Mouse (Mus musculus) stomach, postnatal 0 days (tissue): ENCODE results near the gene Lhfpl3. TPM values are rescaled to one million over a fixed set of nuclear protein-coding genes. Genes with fewer than 3 reads are reported as not detected.

Experiments used
- ATAC-seq: fragments of 200-750 bp; cut with Nextera tagmentation; 2 replicates; pipeline ENCODE4 v1.8.0; 2017; ENCODE audit not compliant: low FRiP score, low TSS enrichment
- DNase-seq: peaks from one replicate; pipeline ENCODE4 v3.0.0-alpha.2; 2016; ENCODE audit warnings: low spot score
- H3K27ac ChIP-seq: fragments of 300-500 bp; sonication (generic); replicated peaks from 2 replicates; pipeline ENCODE4 v1.5.1; 2014; ENCODE audit warnings: mild to moderate bottlenecking, control low read depth
- H3K27me3 ChIP-seq: fragments of 300-500 bp; sonication (generic); 2 replicates; pipeline ENCODE4 v1.6.1; 2014; ENCODE audit warnings: low read length; ENCODE audit not compliant: control insufficient read depth, insufficient read depth
- H3K36me3 ChIP-seq: fragments of 300-500 bp; sonication (generic); 2 replicates; pipeline ENCODE4 v1.6.1; 2014; ENCODE audit warnings: low read length, mixed read lengths; ENCODE audit not compliant: control insufficient read depth, insufficient read depth
- H3K4me1 ChIP-seq: fragments of 300-500 bp; sonication (generic); replicated peaks from 2 replicates; pipeline ENCODE4 v1.6.1; 2014; ENCODE audit warnings: antibody characterized with exemption; ENCODE audit not compliant: control insufficient read depth, insufficient read depth
- H3K4me2 ChIP-seq: fragments of 300-500 bp; sonication (generic); replicated peaks from 2 replicates; pipeline ENCODE4 v1.6.1; 2014; ENCODE audit warnings: low read depth, mild to moderate bottlenecking, control low read depth, moderate library complexity
- H3K4me3 ChIP-seq: fragments of 300-500 bp; sonication (generic); 2 replicates; pipeline ENCODE4 v1.5.1; 2014; ENCODE audit warnings: low read depth, low read length, control low read depth
- H3K9ac ChIP-seq: fragments of 300-500 bp; sonication (generic); 2 replicates; pipeline ENCODE4 v1.6.1; 2014; ENCODE audit warnings: mild to moderate bottlenecking, low read length, control low read depth, mixed read lengths
- H3K9me3 ChIP-seq: fragments of 300-500 bp; sonication (generic); 2 replicates; pipeline ENCODE4 v1.6.1; 2016; ENCODE audit warnings: low read length; ENCODE audit not compliant: control insufficient read depth
- CTCF ChIP-seq: IDR thresholded peaks from 2 replicates; pipeline ENCODE4 v1.5.1; 2016; ENCODE audit warnings: antibody characterized with exemption, low read depth, mild to moderate bottlenecking, moderate library complexity
- EP300 ChIP-seq: optimal IDR thresholded peaks from 2 replicates; pipeline ENCODE3; 2016; ENCODE audit warnings: antibody characterized with exemption
- whole genome bisulfite sequencing: fragments of 180-500 bp; shearing (Covaris S2); extraction: QIAGEN DNeasy Blood & Tissue Kit; methylation state at CpG from one replicate; pipeline ENCODE4 v1.1.7; 2014; 5-methylcytosine and 5-hydroxymethylcytosine counted together
- polyA plus RNA-seq: library from polyadenylated mRNA; unstranded; fragments of >200 nt; fragmentation: Nextera tagmentation; extraction: Ambion mirVana; gene quantifications from 2 replicates; pipeline ENCODE4 v1.2.1, GENCODE M21; 2015

Gene Lhfpl3
- polyA plus RNA-seq, 1 experiment from 2014 or later: 0.23 TPM

GRCm38 (mm10) chr5:23219655-23220054, 473.8 kb downstream of the Lhfpl3 start:
- no peak for ATAC-seq
- Histone ChIP-seq H3K27me3 (no peaks in the 10 kb centered on the region), H3K4me3 (no peak overlapping the region), H3K36me3 (no peaks in the 10 kb centered on the region), H3K9ac (no peak overlapping the region), H3K9me3 (no peaks in the 10 kb centered on the region), H3K27ac (no peak overlapping the region), H3K4me1 (no peaks in the 10 kb centered on the region), H3K4me2 (no peak overlapping the region)
- 93% methylated on average over 1 of the region's 1 CpGs for WGBS
- DNase-seq: no peak
- TF ChIP-seq EP300 (no peak), CTCF (no peak)

- Histone ChIP-seq H3K36me3 (no peaks in the 10 kb centered on the region), H3K27ac (no peak overlapping the region), H3K9me3 (no peaks in the 10 kb centered on the region), H3K4me3 (peak overlapping the region; percentile 37), H3K4me2 (peak overlapping the region; percentile 52), H3K4me1 (no peaks in the 10 kb centered on the region), H3K9ac (no peak overlapping the region), H3K27me3 (no peaks in the 10 kb centered on the region)
- TF ChIP-seq EP300 (no peak), CTCF (peak; percentile 77)
- peak; percentile 56 for DNase-seq
- ATAC-seq: peak; percentile 45
- WGBS: 12% methylated on average over 14 of the region's 14 CpGs
Measured at GRCm38 (mm10) chr5:23224759-23225536, 479.1 kb downstream of the Lhfpl3 start.

DNA sequence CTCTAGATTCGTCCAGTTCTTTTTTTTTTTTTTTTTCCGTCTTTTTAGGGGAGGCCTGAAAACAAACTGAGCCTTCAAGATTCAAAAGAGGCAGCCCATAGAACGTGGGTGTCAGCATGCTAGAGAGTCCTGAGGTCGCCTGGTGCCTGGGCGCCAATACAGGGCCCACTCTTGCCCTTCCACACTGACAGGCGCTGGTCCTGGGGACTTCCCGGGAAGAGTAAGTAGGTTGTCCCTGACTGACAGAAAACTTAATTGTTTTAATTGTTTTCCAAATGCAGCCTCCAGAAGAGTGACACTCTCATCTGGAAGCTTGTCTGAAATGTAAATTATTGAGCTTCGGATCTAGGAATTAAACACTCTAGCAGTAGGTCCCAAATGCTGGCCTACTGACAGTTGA, 479.8 kb downstream of the Lhfpl3 start:
- H3K27ac ChIP-seq: no peak overlapping the region
- H3K4me1 ChIP-seq: no peaks in the 10 kb centered on the region
- H3K4me3 ChIP-seq: no peak overlapping the region
- WGBS: 28% methylated on average over 8 of the region's 8 CpGs
- ATAC-seq: no peak
- H3K4me2 ChIP-seq: no peak overlapping the region
- H3K9ac ChIP-seq: no peak overlapping the region
- no peak for DNase-seq
- no peaks in the 10 kb centered on the region for H3K27me3 ChIP-seq
- no peaks in the 10 kb centered on the region for H3K36me3 ChIP-seq
- TF ChIP-seq CTCF (no peak), EP300 (no peak)
- H3K9me3 ChIP-seq: no peaks in the 10 kb centered on the region

DNA sequence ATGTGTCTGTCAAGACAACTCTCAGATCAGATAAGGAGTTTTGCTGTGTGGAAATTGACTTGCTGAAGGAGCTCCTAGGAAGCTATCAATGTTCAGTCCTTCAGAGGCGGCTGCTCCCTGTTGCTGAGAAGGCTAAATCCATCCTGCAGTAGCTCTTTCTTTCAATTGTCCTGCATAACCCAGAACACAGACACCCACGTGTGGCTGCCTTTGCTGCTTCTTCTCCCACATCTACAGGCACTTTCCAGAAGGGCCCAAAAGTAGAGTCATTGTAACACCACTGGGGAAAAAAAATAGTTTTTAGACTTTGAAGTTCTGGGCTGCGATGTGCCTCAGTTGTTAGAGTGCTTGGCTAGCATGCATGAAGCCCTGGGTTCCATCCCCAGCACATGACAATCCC, 480.9 kb downstream of the Lhfpl3 start:
- H3K27ac ChIP-seq: no peak overlapping the region
- no peak overlapping the region for H3K9ac ChIP-seq
- no peaks in the 10 kb centered on the region for H3K4me1 ChIP-seq
- ATAC-seq (no peak), DNase-seq (no peak)
- H3K36me3 ChIP-seq: no peaks in the 10 kb centered on the region
- TF ChIP-seq EP300 (no peak), CTCF (no peak)
- no peak overlapping the region for H3K4me2 ChIP-seq
- WGBS: 70% methylated on average over 3 of the region's 3 CpGs
- no peak overlapping the region for H3K4me3 ChIP-seq
- H3K27me3 ChIP-seq: no peaks in the 10 kb centered on the region
- no peaks in the 10 kb centered on the region for H3K9me3 ChIP-seq

- ATAC-seq: no peak
- Histone ChIP-seq H3K4me3 (no peak overlapping the region), H3K9me3 (no peaks in the 10 kb centered on the region), H3K4me1 (no peaks in the 10 kb centered on the region), H3K27me3 (no peaks in the 10 kb centered on the region), H3K27ac (no peak overlapping the region), H3K4me2 (no peak overlapping the region), H3K36me3 (no peaks in the 10 kb centered on the region), H3K9ac (no peak overlapping the region)
- TF ChIP-seq EP300: no peak
- TF ChIP-seq CTCF: peak; percentile 76
- WGBS: 53% methylated on average over 4 of the region's 4 CpGs
- DNase-seq: peak; percentile 26
Measured at GRCm38 (mm10) chr5:23246974-23247373, 501.1 kb downstream of the Lhfpl3 start.

DNA sequence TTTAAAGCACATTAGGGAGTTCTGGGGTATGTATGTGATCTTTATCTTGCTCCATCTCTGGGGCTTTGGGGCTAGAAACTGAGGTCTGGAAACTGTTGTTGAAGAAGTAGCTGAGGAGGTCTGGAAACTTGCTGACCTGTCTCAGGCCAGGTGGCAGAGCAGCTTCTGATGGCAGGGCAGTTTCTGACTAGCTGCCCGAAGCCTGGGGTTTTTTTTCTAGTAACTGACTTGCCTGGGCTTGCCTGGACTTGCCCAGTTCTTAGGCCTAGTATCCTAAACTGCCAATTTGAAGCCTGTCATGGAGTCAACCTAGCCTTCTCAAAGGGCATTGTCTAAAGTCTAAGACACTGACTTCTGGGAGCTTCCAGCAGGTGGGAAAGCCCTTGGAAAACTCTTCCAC, 501.9 kb downstream of the Lhfpl3 start:
- Histone ChIP-seq H3K36me3 (no peaks in the 10 kb centered on the region), H3K27ac (no peak overlapping the region), H3K27me3 (no peaks in the 10 kb centered on the region), H3K9me3 (no peaks in the 10 kb centered on the region), H3K4me3 (no peak overlapping the region), H3K9ac (no peak overlapping the region), H3K4me1 (no peaks in the 10 kb centered on the region), H3K4me2 (no peak overlapping the region)
- ATAC-seq (no peak), DNase-seq (no peak)
- TF ChIP-seq EP300: no peak
- no peak for TF ChIP-seq CTCF
- WGBS: 84% methylated on average over 1 of the region's 1 CpGs
